Mouse (Mus musculus) brain, embryonic 14.5 days (tissue): ENCODE measurements around the gene Slc12a6. TPM values are rescaled to one million over a fixed set of nuclear protein-coding genes. Genes with fewer than 3 reads are reported as not detected.

ENCODE experiments used
- DNase-seq: peaks from one replicate; pipeline ENCODE4 v3.0.0-alpha.2; 2011; ENCODE audit warnings: low read depth
- CTCF ChIP-seq: fragments of 200-500 bp; IDR thresholded peaks from 2 replicates; pipeline ENCODE4 v1.5.1; 2012; ENCODE audit warnings: inconsistent platforms, mild to moderate bottlenecking, moderate library complexity, borderline replicate concordance; ENCODE audit not compliant: insufficient read depth, insufficient read length; ENCODE audit errors: extremely low read depth
- POLR2A ChIP-seq: fragments of 200-500 bp; IDR thresholded peaks from 2 replicates; pipeline ENCODE4 v1.6.1; 2012; ENCODE audit warnings: mild to moderate bottlenecking, inconsistent platforms, borderline replicate concordance; ENCODE audit not compliant: poor library complexity, insufficient read depth, insufficient read length, severe bottlenecking; ENCODE audit errors: extremely low read depth
- polyA plus RNA-seq: library from polyadenylated mRNA; depleted of rRNA; stranded (reverse); fragments of >200 nt; gene quantifications from 2 replicates; pipeline ENCODE4 v1.2.3, GENCODE M21; 2012

The Slc12a6 gene
- polyA plus RNA-seq, 1 experiment = 52.9 TPM

- DNase-seq = no peak
- TF ChIP-seq POLR2A = no peak
- no peak for TF ChIP-seq CTCF
Observed at GRCm38 (mm10) chr2:112249780-112250453, 15.7 kb upstream of the Slc12a6 start.

GRCm38 (mm10) chr2:112254675-112255515 lies 10.7 kb upstream of the Slc12a6 start:
- DNase-seq = no peak
- TF ChIP-seq POLR2A (no peak), CTCF (no peak)

- no peak for DNase-seq
- no peak for TF ChIP-seq POLR2A
- no peak for TF ChIP-seq CTCF
Observed at GRCm38 (mm10) chr2:112259241-112259962, 6.2 kb upstream of the Slc12a6 start, which contains the start of gene Nutm1. Nutm1 (minus strand) TSS chr2:112259291.

- TF ChIP-seq CTCF (peak; percentile 85), POLR2A (peak; percentile 57; the same call in 1 of the 2 replicates)
- DNase-seq = peak; percentile 96
Observed at GRCm38 (mm10) chr2:112261748-112262653, 3.6 kb upstream of the Slc12a6 start, which contains the start of gene Nop10. Nop10 (plus strand) TSS chr2:112261926.

- no peak for DNase-seq
- no peak for TF ChIP-seq CTCF
- TF ChIP-seq POLR2A = no peak
Observed at GRCm38 (mm10) chr2:112262779-112263295, 2.8 kb upstream of the Slc12a6 start.

- no peak for DNase-seq
- TF ChIP-seq CTCF (no peak), POLR2A (no peak)
Observed at GRCm38 (mm10) chr2:112264364-112264763, 1.3 kb upstream of the Slc12a6 start.

GRCm38 (mm10) chr2:112266242-112266592 lies 592 bp downstream of the Slc12a6 start, which contains the start of gene Gm21985:
Gm21985 (plus strand) TSS chr2:112266314.
- TF ChIP-seq POLR2A (no peak), CTCF (no peak)
- peak; percentile 62 for DNase-seq

- TF ChIP-seq POLR2A (no peak), CTCF (no peak)
- DNase-seq = peak; percentile 26
Observed at GRCm38 (mm10) chr2:112266780-112267179, 1.2 kb downstream of the Slc12a6 start.

GRCm38 (mm10) chr2:112267547-112268269 lies 2.1 kb downstream of the Slc12a6 start:
- no peak for DNase-seq
- TF ChIP-seq CTCF = no peak
- TF ChIP-seq POLR2A = no peak
